Mouse (Mus musculus) neutrophil, adult 5-6 weeks (primary cell): Measurements from ENCODE around the gene Dcdc2b. TPM values are rescaled to one million over a fixed set of nuclear protein-coding genes. Genes with fewer than 3 reads are reported as not detected.
A peak's percentile ranks its signal among the peaks of the same experiment; 100 is the strongest.

ENCODE experiments used
- ATAC-seq: fragments of 151-379, 151-347 bp; 2 replicates; pipeline ENCODE4 v1.8.0; 2017; ENCODE audit warnings: mild to moderate bottlenecking, moderate TSS enrichment; ENCODE audit not compliant: insufficient number of reproducible peaks, poor library complexity, low FRiP score, severe bottlenecking; ENCODE audit errors: extremely low read depth
- total RNA-seq: library from RNA; stranded (forward); fragments of 200-1000 nt; gene quantifications from 2 replicates; pipeline ENCODE4 v1.2.3, GENCODE M21; 2017

Dcdc2b gene
- total RNA-seq, result 0.49 and 3.8 TPM in 2 replicates

GRCm38 (mm10) chr4:129614093-129614492 is at the start of gene Dcdc2b:
Dcdc2b (minus strand) TSS chr4:129614257.
- no peak for ATAC-seq

DNA sequence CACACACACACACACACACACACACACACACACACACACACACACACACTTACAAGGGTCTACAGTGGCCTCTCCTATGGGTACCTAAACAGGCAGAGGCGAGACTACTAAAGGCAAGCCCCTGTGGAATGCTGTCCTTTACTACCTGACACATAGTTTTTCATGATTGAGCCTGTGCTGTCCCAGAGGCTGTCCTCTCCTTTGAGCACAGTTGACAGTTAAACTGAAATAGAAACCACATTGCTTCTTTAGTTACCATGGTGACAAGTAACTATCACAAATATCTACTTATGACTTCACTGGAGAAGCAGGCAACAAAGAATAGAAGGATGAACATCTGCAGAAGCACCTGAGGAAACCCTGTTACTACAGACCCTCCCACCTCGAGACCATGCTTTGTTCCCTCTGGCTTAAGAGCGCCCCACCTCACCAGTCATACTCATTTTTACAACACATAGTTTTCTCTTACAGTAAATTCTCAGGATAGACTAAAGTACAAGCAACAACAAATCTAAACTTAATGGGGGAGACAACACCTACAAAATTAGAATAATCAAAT is 48.3 kb upstream of the Dcdc2b start:
- ATAC-seq, result no peak

GRCm38 (mm10) chr4:129661584-129661983 is 47.5 kb upstream of the Dcdc2b start:
- ATAC-seq, result no peak

GRCm38 (mm10) chr4:129654770-129655169 is 40.7 kb upstream of the Dcdc2b start:
- no peak for ATAC-seq

DNA sequence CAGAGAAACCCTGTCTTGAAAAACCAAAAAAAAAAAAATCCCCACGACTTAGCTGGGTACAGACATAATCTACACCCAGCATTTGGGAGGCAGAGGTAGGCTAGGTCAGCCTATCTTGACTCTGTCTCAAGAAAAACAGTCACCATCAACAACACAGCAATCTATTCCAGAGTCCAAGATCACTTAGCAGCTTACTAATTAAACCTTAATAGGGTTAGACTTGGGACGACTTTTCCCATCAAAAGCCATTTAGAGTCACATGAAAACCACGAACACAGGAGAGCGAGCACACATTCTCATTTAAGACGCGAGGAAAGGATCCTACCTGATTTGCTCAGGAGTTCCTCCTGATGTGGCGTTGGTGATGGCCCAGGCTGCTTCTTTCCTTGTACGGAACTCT is 36.3 kb upstream of the Dcdc2b start:
- ATAC-seq, result no peak

DNA sequence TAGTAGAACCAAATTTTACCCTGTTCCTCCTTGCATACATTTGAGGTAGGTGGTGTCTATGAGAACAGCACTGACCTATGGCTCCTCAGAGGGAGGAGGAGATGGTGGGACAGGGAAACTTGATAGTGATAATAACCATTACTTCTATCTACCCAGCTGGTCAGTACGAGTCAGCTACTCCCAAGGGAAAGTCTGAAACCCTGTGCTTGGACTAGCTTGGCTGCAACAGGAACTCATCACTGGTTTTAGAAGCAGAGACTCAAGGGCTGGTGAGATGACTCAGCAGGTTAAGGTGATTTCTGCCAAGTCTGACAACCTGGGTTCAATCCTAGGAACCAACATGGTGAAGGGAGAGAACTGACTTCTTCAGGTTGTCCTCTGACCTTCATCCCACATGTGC is 34.6 kb upstream of the Dcdc2b start:
- no peak for ATAC-seq

- no peak for ATAC-seq
Observed at GRCm38 (mm10) chr4:129645204-129645603, 31.1 kb upstream of the Dcdc2b start.

GRCm38 (mm10) chr4:129641756-129642155 is 27.7 kb upstream of the Dcdc2b start:
- ATAC-seq, result no peak

GRCm38 (mm10) chr4:129640638-129641467 is 26.8 kb upstream of the Dcdc2b start, which contains the start of gene Txlna:
Txlna (minus strand) TSS chr4:129641065.
- ATAC-seq, result peak; percentile 92

DNA sequence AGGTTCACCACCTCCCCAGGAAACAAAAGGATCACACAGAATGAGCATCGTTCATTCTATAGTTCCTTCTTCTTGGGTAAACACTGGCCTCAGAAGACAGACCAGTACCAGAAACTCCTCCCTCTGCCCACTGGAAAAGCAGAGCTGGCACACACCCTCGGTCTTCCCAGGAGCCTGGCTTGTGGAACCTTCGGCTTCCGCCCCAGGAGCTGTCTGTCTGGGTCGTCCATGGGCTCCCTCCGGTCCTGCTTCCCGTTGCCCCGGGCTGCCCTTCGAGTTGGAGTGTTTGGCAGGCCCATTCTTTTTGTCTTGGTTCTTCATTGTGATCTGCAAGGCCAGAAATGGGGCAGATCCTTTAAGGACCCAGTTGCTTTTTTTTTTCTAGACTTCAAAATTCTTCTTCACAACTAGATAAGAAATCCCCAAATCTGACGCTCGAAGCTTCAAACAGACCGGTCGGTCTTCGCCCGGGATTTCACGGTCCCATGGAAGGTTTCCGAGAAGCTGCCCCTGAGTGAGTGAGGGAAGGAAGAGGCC is 26.1 kb upstream of the Dcdc2b start:
- no peak for ATAC-seq

DNA sequence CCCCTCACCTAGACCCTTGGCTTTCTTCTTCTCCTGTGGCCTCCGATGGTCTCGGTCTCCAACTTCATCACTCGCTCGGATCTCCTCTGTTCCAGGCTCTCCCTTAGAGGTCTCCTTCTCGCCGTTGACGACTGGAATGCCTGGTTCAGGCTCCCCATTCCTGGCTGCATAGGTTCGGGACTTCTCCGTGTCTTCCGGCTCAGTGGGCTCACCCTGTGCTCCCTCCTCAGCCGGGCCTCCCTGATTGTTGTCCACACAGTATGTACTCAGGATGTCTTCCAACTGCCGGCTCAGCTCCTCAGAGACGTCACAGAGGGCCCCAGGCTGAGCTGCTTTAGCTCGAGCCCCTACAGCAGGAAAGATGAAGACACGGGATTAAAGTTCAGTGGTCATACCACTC is 25.2 kb upstream of the Dcdc2b start:
- ATAC-seq, result no peak

GRCm38 (mm10) chr4:129633852-129634251 is 19.8 kb upstream of the Dcdc2b start:
- ATAC-seq, result no peak

DNA sequence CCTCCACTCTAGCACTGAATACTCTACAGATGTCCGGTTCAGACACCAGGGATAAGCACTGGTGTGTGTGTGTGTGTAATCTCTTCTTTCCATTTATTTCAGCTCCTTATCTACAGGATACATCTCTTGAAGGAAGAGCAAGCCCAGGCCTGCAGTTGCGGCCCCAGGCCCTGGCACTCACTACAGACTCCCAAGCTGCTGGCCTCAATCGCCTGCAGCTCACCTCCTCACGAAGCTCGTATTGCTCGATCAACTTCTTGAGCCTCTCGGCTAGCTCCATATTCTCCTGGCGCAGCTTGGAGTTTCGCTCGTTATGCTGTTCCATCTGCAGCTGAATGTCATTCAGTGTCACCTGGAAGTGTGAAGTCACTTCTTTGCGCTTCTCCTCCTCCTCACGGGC is 17.8 kb upstream of the Dcdc2b start:
- ATAC-seq, result no peak

DNA sequence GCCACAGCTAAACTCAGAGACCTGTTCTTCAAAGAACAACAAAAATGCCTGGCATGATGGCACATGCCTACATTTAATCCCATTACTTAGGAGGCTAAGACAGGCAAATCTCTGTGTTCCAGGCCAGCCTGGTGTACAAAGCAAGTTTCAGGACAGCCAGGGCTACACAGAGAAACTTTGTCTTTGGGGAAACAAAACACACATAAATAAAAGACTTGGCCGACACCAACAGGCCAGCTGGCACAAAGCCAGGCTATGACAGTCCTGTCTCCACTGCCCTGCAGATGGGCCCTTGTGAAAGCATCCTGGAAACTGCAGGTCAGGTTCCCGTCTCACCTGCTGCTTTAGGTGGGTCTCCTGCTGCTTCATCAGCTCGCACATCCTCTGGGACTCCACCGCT is 16.9 kb upstream of the Dcdc2b start:
- ATAC-seq, result no peak

DNA sequence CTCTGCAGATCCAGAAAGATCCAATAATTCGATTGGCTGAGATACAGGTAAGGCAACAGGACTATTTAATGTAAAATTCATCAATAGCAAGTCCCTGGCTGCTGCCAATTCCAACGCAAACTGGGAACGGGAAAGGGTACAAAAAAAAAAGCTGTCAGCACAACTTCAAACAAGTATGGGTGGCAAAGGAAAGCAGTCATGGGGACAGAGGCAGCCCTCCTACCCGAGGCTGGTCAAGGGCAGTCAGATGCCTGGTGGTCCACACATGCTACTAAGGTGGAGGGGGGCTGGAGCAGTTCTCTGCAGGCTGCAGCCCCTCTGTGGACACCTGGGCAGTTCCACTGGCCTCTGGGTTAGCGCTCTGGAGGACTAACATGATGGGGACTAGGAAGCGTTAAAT is 12.0 kb upstream of the Dcdc2b start:
- no peak for ATAC-seq

- no peak for ATAC-seq
Observed at GRCm38 (mm10) chr4:129625496-129625895, 11.4 kb upstream of the Dcdc2b start.

GRCm38 (mm10) chr4:129625029-129625370 is 10.9 kb upstream of the Dcdc2b start:
- ATAC-seq, result peak; percentile 69

DNA sequence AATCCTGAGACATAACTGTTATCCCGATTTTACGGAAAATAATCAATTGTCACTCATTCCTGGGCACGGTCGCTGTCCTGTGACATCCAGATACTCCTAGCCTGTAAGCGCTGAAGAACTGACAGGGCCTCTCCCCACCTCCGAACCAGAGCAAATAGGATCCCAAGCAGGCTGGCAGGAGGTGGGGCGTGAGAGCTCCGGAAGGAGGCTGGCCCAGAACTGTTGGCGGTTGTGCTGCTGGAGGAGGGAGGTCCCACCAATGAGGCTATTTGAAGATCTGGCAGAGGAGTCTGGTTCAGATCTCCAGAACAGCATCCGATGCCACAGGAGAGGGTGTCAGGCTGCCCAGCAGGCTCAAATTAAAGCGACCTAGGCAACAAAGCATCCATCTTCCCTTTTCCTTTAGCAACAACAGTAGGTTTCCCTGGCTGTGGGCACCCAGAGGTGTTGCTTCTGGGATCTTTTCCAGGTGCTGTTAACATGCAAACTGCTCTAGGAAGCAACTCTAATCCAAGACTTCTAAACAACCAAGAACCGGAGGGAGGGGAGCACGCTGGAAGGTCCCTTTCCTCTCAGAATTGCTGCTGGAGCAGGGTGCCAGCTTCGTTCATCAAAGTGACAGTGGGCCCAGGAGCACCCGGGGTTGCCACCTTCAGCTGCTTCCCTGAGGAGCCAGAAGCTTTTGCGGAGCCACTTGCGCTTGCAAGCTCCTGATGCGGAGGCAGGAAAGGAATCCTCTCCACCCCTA is 10.4 kb upstream of the Dcdc2b start:
- peak; percentile 88 for ATAC-seq

DNA sequence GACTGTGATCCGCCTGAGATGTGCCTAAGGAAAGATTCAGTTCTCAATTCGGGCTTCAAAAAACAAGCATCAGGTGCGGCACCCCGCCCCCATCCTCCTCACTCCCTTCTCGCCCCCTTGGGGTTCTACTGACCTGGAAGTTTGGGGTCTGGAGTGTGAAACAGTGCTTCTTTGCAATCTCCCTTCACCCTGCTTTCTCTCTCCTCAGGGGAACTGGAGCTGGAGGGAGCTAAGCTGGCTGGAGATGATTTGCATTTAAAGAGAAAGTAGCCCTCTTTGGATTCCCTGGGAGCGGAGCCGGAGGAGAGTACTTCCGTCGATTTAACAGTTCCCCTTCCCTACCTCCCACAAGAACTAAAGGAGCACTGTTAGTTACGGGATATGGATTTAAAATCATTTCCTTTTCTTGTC is 9.6 kb upstream of the Dcdc2b start, which contains the start of gene Ccdc28b:
Ccdc28b (minus strand) TSS at position 267 of the 411 bp plus-strand sequence.
- no peak for ATAC-seq
